Mouse (Mus musculus) hindbrain, embryonic 11.5 days (tissue): Measurements from ENCODE around the gene Abca2. TPM values are rescaled to one million over a fixed set of nuclear protein-coding genes. Genes with fewer than 3 reads are reported as not detected.
"Not testable (repeated sequence)": the region's sequence is repeated elsewhere in the genome, so short reads cannot be mapped to it uniquely, and the experiment has no call there.

Experiments
- ATAC-seq: fragments of 200-750 bp; cut with Nextera tagmentation; 2 replicates; pipeline ENCODE4 v1.8.0; 2017; ENCODE audit warnings: mild to moderate bottlenecking, moderate TSS enrichment, moderate library complexity; ENCODE audit not compliant: low FRiP score
- DNase-seq: peaks from one replicate; pipeline ENCODE4 v3.0.0-alpha.2; 2015; ENCODE audit warnings: low spot score
- H3K27ac ChIP-seq: fragments of 300-500 bp; sonication (generic); 2 replicates; pipeline ENCODE4 v1.5.1; 2014; ENCODE audit warnings: mild to moderate bottlenecking, low read depth, low read length
- H3K27me3 ChIP-seq: fragments of 300-500 bp; sonication (generic); 2 replicates; pipeline ENCODE4 v1.6.1; 2014; ENCODE audit warnings: mild to moderate bottlenecking, low read length, moderate library complexity, mixed read lengths; ENCODE audit not compliant: control insufficient read depth, insufficient read depth
- H3K36me3 ChIP-seq: fragments of 300-500 bp; sonication (generic); 2 replicates; pipeline ENCODE4 v1.6.1; 2014; ENCODE audit warnings: mild to moderate bottlenecking, low read length, moderate library complexity, mixed read lengths; ENCODE audit not compliant: control insufficient read depth, insufficient read depth
- H3K4me1 ChIP-seq: fragments of 300-500 bp; sonication (generic); replicated peaks from 2 replicates; pipeline ENCODE4 v1.6.1; 2014; ENCODE audit warnings: low read length, mixed read lengths; ENCODE audit not compliant: control insufficient read depth, insufficient read depth
- H3K4me2 ChIP-seq: fragments of 300-500 bp; sonication (generic); replicated peaks from 2 replicates; pipeline ENCODE4 v1.6.1; 2014; ENCODE audit warnings: mild to moderate bottlenecking, low read depth, low read length
- H3K4me3 ChIP-seq: fragments of 300-500 bp; sonication (generic); 2 replicates; pipeline ENCODE4 v1.5.1; 2014; ENCODE audit warnings: low read depth, low read length
- H3K9ac ChIP-seq: fragments of 300-500 bp; sonication (generic); 2 replicates; pipeline ENCODE4 v1.6.1; 2014; ENCODE audit warnings: low read depth, low read length
- H3K9me3 ChIP-seq: fragments of 300-500 bp; sonication (generic); 2 replicates; pipeline ENCODE4 v1.6.1; 2016; ENCODE audit warnings: low read length; ENCODE audit not compliant: control insufficient read depth
- WGBS: fragments of 180-500 bp; shearing (Covaris S2); extraction: QIAGEN DNeasy Blood & Tissue Kit; methylation state at CpG from one replicate; pipeline ENCODE4 v1.1.7; 2014; 5-methylcytosine and 5-hydroxymethylcytosine counted together
- polyA plus RNA-seq: library from polyadenylated mRNA; unstranded; fragments of >200 nt; fragmentation: Nextera tagmentation; extraction: Ambion mirVana; gene quantifications from 2 replicates; pipeline ENCODE4 v1.2.1, GENCODE M21; 2014

The Abca2 gene
- polyA plus RNA-seq, 1 experiment from 2014 or later: 3.7 TPM

GRCm38 (mm10) chr2:25399051-25399450 lies 29.5 kb upstream of the Abca2 start, which contains the start of gene Npdc1:
Gene Npdc1, plus strand, starts transcription at chr2:25399351.
- no peak within 1 kb of the TSS for H3K27ac ChIP-seq
- no peak within 1 kb of the TSS for H3K9ac ChIP-seq
- peaks cover 5% of the 10 kb centered on the region; the same call in 1 of the 2 replicates for H3K4me1 ChIP-seq
- H3K9me3 ChIP-seq: no peaks in the 10 kb centered on the region
- no peak within 1 kb of the TSS for H3K4me2 ChIP-seq
- no peaks in the 10 kb centered on the region for H3K36me3 ChIP-seq
- peaks cover 63% of the 10 kb centered on the region for H3K27me3 ChIP-seq
- ATAC-seq: no peak
- H3K4me3 ChIP-seq: no peak within 1 kb of the TSS
- DNase-seq: no peak
- 62% methylated on average over 8 of the region's 8 CpGs for WGBS

DNA sequence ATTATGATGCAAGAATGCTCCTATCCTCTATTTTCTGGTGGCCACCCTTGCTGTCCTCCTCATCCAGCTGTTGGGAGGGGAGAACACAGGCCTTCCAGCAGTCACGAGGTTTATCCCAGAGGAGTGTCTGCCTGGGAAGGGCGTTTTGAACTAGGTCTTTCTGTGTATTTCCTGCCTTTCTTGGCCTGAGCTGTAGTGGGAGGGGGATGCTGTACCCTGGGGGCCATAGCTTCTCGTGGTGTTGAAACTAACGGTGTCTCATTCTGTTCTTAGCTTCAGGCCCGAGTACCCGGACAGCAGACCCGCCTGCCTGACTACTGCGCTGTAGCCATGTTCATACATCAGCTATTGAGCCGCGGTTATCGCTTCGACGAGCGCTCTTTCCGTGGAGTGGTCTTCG lies 28.2 kb upstream of the Abca2 start:
- DNase-seq (no peak), ATAC-seq (no peak)
- 20% methylated on average over 16 of the region's 16 CpGs for WGBS
- Histone ChIP-seq H3K4me1 (peaks cover 5% of the 10 kb centered on the region; the same call in 1 of the 2 replicates), H3K9me3 (no peaks in the 10 kb centered on the region), H3K27ac (no peak overlapping the region), H3K4me3 (no peak overlapping the region), H3K36me3 (no peaks in the 10 kb centered on the region), H3K9ac (no peak overlapping the region), H3K4me2 (peak overlapping the region; percentile 19; the same call in 1 of the 2 replicates), H3K27me3 (peaks cover 53% of the 10 kb centered on the region)

DNA sequence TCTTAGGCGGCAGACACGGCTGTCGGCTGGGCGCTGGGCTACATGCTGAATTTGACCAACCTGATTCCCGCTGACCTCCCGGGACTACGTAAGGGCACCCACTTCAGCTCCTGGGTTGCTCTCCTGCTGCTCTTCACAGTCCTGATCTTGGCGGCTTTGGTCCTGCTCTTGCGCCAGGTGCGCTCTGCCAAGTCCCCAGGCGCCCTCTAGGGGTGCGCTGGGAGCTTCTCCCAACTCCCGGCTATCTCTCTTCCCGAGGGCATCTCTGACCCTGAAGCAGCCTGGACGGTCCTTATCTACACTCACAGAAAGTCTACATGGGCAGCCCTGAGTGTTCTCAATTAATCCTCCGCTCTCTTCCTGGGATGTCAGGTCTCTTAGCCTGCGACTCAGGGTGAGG lies 27.7 kb upstream of the Abca2 start:
- ATAC-seq: no peak
- Histone ChIP-seq H3K27me3 (peaks cover 48% of the 10 kb centered on the region), H3K4me3 (peak overlapping the region; percentile 10; the same call in 1 of the 2 replicates), H3K4me1 (peaks cover 4% of the 10 kb centered on the region; the same call in 1 of the 2 replicates), H3K27ac (no peak overlapping the region), H3K4me2 (peak overlapping the region; percentile 19; the same call in 1 of the 2 replicates), H3K9ac (no peak overlapping the region), H3K9me3 (no peaks in the 10 kb centered on the region), H3K36me3 (no peaks in the 10 kb centered on the region)
- peak; percentile 60 for DNase-seq
- 3% methylated on average over 17 of the region's 17 CpGs for WGBS

DNA sequence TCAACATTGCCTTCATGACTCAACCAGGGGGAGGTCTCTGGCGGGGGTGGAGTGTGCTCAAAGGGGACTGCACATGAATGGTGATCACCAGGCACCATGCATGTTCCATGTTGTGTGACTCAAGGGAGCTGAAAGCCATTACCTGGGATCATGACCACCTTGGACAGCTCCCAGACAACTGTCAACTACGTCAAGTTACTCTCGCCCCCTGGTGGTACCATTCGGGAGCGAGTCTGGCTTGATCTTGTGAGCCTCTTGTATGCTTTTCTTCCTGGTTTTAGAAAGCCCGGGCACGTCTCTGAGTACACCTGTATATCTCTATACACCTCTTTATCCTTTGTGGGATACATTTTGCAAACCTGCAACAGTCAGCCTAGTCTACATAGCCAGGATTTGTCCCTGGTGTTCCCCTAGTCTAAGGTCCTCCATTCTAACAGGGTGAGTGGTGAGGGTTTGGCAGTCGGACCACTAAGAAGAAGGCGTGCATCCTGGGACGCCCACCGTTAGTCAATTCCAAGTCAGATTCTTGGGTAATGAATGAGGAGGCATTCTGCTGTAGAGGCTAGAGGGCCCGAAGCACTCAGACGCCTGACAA lies 26.0 kb upstream of the Abca2 start:
- peak overlapping the region; percentile 91 for H3K9ac ChIP-seq
- H3K4me1 ChIP-seq: no peaks in the 10 kb centered on the region
- H3K4me2 ChIP-seq: peak overlapping the region; percentile 58
- H3K36me3 ChIP-seq: no peaks in the 10 kb centered on the region
- ATAC-seq: peak; percentile 50
- peak overlapping the region; percentile 61; the same call in 1 of the 2 replicates for H3K27ac ChIP-seq
- peak overlapping the region; percentile 76 for H3K4me3 ChIP-seq
- peaks cover 31% of the 10 kb centered on the region for H3K27me3 ChIP-seq
- no peaks in the 10 kb centered on the region for H3K9me3 ChIP-seq
- peak; percentile 91 for DNase-seq
- under 1% methylated on average over 13 of the region's 13 CpGs for WGBS

GRCm38 (mm10) chr2:25402972-25403601 lies 25.4 kb upstream of the Abca2 start:
- 2% methylated on average over 53 of the region's 54 CpGs for WGBS
- peak overlapping the region; percentile 91 for H3K9ac ChIP-seq

GRCm38 (mm10) chr2:25403994-25404393 lies 24.5 kb upstream of the Abca2 start:
- peak overlapping the region; percentile 76 for H3K4me3 ChIP-seq
- no peak overlapping the region for H3K27ac ChIP-seq
- H3K4me2 ChIP-seq: peak overlapping the region; percentile 58
- 0 out of 2 replicates have a peak, but pooled peaks cover 2% of the 10 kb centered on the region for H3K36me3 ChIP-seq
- H3K27me3 ChIP-seq: peaks cover 21% of the 10 kb centered on the region
- 89% methylated on average over 4 of the region's 4 CpGs for WGBS
- no peaks in the 10 kb centered on the region for H3K4me1 ChIP-seq
- H3K9me3 ChIP-seq: no peaks in the 10 kb centered on the region
- ATAC-seq (no peak), DNase-seq (no peak)
- H3K9ac ChIP-seq: peak overlapping the region; percentile 1; the same call in 1 of the 2 replicates

More at GRCm38 (mm10) chr2:25402972-25403601, 25.4 kb upstream of the Abca2 start:
- Histone ChIP-seq H3K27me3 (peaks cover 27% of the 10 kb centered on the region), H3K9me3 (no peaks in the 10 kb centered on the region), H3K27ac (peak overlapping the region; percentile 61), H3K36me3 (no peaks in the 10 kb centered on the region), H3K4me2 (peak overlapping the region; percentile 58), H3K4me3 (peak overlapping the region; percentile 76), H3K4me1 (no peaks in the 10 kb centered on the region)
- ATAC-seq (peak; percentile 77), DNase-seq (peak; percentile 81)

DNA sequence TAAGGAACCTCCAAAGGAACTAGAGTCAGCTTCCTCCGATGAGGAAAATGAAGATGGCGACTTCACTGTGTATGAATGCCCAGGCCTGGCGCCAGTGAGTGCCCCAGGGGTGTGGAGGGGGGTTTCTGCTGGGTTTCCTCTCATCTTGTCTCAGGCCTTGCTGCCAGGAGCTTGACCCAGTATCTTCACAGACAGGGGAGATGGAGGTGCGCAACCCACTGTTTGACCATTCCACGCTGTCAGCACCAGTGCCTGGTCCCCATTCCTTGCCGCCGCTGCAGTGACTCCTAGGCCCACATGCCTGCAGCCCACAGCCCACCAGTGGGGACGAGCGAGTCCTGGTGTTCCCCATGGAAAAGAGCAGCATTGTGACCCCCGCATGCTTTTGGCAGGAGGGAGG lies 19.6 kb upstream of the Abca2 start:
- Histone ChIP-seq H3K27ac (no peak overlapping the region), H3K27me3 (no peaks in the 10 kb centered on the region), H3K9ac (no peak overlapping the region), H3K4me1 (no peaks in the 10 kb centered on the region), H3K36me3 (0 out of 2 replicates have a peak, but pooled peaks cover 3% of the 10 kb centered on the region), H3K4me3 (no peak overlapping the region), H3K4me2 (no peak overlapping the region), H3K9me3 (no peaks in the 10 kb centered on the region)
- ATAC-seq (no peak), DNase-seq (no peak)
- WGBS: 84% methylated on average over 10 of the region's 10 CpGs

DNA sequence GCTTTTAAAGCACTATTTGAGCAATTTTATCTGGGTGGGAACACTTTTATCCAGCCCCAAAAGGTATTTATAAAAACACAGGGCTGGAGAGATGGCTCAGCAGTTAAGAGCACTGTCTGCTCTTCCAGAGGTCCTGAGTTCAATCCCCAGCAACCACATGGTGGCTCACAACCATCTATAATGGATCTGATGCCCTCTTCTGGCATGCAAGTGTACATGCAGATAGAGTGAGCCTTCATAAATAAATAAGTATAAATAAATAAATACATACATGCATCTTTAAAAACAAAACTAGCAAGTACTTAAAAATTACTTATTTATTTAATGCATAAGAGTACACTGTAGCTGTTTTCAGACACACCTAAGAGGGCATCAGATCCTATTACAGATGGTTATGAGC lies 15.1 kb upstream of the Abca2 start:
- not testable (repeated sequence) for ATAC-seq, H3K4me1 ChIP-seq, H3K9me3 ChIP-seq, H3K27me3 ChIP-seq, H3K4me2 ChIP-seq, H3K27ac ChIP-seq, DNase-seq, H3K9ac ChIP-seq, H3K4me3 ChIP-seq, H3K36me3 ChIP-seq

GRCm38 (mm10) chr2:25417426-25417825 lies 11.1 kb upstream of the Abca2 start:
- Histone ChIP-seq H3K4me3 (no peak overlapping the region), H3K4me1 (no peaks in the 10 kb centered on the region), H3K9ac (no peak overlapping the region), H3K36me3 (no peaks in the 10 kb centered on the region), H3K27ac (no peak overlapping the region), H3K4me2 (no peak overlapping the region), H3K27me3 (no peaks in the 10 kb centered on the region), H3K9me3 (no peaks in the 10 kb centered on the region)
- no peak for DNase-seq
- 11% methylated on average over 3 of the region's 3 CpGs for WGBS
- no peak for ATAC-seq
